8 mouse cellular contexts compared by ENCODE assay signal in genomic region chr3:95427891-95428238, GRCm38 (mm10). TPM values are rescaled to one million over a fixed set of nuclear protein-coding genes. Genes with fewer than 3 reads are reported as not detected.
A peak's percentile ranks its signal among the peaks of the same experiment; 100 is the strongest.
DNase-seq lines count a peak whose midpoint lies in the region; ATAC-seq and TF ChIP-seq lines count a peak whose summit lies in the region.
"Not testable (repeated sequence)": the region's sequence is repeated elsewhere in the genome, so short reads cannot be mapped to it uniquely, and the experiment has no call there.
"Had no signal": no experiment of that assay in that cellular context is flagged by ENCODE, and none has a peak within 500 bp of the region (broad histone marks: within the 10 kb centered on the region; RNA-seq: fewer than 3 reads in every experiment).

No protein-coding gene starts in this region.

- not testable (repeated sequence) for H3K9me3 ChIP-seq in forebrain, embryonic 12.5 days; heart, postnatal 0 days (replicated peaks; ENCODE audit: control insufficient read depth, low read length); kidney, postnatal 0 days (replicated peaks; ENCODE audit: low read length); liver, embryonic 13.5 days (replicated peaks); midbrain, embryonic 16.5 days (replicated peaks; ENCODE audit: control insufficient read depth, low read length, poor library complexity, severe bottlenecking)

- H3K4me1 ChIP-seq in forebrain, embryonic 12.5 days; heart, postnatal 0 days (ENCODE audit: control insufficient read depth, insufficient read depth); kidney, postnatal 0 days (replicated peaks; ENCODE audit: insufficient read depth, low read length); liver, embryonic 13.5 days (replicated peaks); midbrain, embryonic 16.5 days (ENCODE audit: control insufficient read depth, insufficient read depth, low read length); spleen, adult 2 months (ENCODE audit: control insufficient read depth, insufficient read depth, insufficient read length): not testable (repeated sequence)

- H3K36me3 ChIP-seq in forebrain, embryonic 12.5 days (replicated peaks); heart, postnatal 0 days (replicated peaks; ENCODE audit: control insufficient read depth, insufficient read depth, low read length); kidney, postnatal 0 days (ENCODE audit: insufficient read depth, low read length); liver, embryonic 13.5 days; midbrain, embryonic 16.5 days (ENCODE audit: control insufficient read depth, insufficient read depth, low read length); spleen, adult 2 months (ENCODE audit: control insufficient read depth, insufficient read depth, low read length): not testable (repeated sequence)

- TF ChIP-seq CTCF in heart, postnatal 0 days (IDR thresholded peaks at IDR 0.05; ENCODE audit: low read depth); kidney, postnatal 0 days (IDR thresholded peaks at IDR 0.05; ENCODE audit: low read depth); spleen, adult 2 months (IDR thresholded peaks at IDR 0.05; ENCODE audit: extremely low read depth, insufficient read depth, insufficient read length, insufficient replicate concordance): not testable (repeated sequence)

- not testable (repeated sequence) for H3K27ac ChIP-seq in forebrain, embryonic 12.5 days; heart, postnatal 0 days (ENCODE audit: low read depth); kidney, postnatal 0 days; liver, embryonic 13.5 days; midbrain, embryonic 16.5 days (ENCODE audit: low read length); spleen, adult 2 months (ENCODE audit: insufficient read depth, low read length)

- not testable (repeated sequence) for ATAC-seq in forebrain, embryonic 12.5 days (ENCODE audit: low FRiP score); heart, postnatal 0 days (ENCODE audit: insufficient read depth, low read depth); kidney, postnatal 0 days (replicated peaks; ENCODE audit: low FRiP score, low read depth)
- peak; percentile 4; the same call in 1 of the 2 replicates for ATAC-seq in liver, embryonic 13.5 days (ENCODE audit: low read depth)
- ATAC-seq in midbrain, embryonic 16.5 days, result peak; percentile 28; the same call in 1 of the 2 replicates

- not testable (repeated sequence) for H3K27me3 ChIP-seq in forebrain, embryonic 12.5 days; heart, postnatal 0 days (ENCODE audit: control insufficient read depth, insufficient read depth, low read length); kidney, postnatal 0 days (ENCODE audit: insufficient read depth, low read length); midbrain, embryonic 16.5 days (ENCODE audit: control insufficient read depth, insufficient read depth, low read depth, low read length); spleen, adult 2 months (ENCODE audit: control insufficient read depth, insufficient read depth, low read length)
- H3K27me3 ChIP-seq in liver, embryonic 13.5 days, result peaks cover 23% of the 10 kb centered on the region

- H3K4me2 ChIP-seq in forebrain, embryonic 12.5 days, result peak overlapping the region; percentile 49
- H3K4me2 ChIP-seq in heart, postnatal 0 days (ENCODE audit: low read depth, low read length), result peak overlapping the region; percentile 62
- H3K4me2 ChIP-seq in kidney, postnatal 0 days (ENCODE audit: low read length), result peak overlapping the region; percentile 48
- H3K4me2 ChIP-seq in liver, embryonic 13.5 days, result peak overlapping the region; percentile 59
- H3K4me2 ChIP-seq in midbrain, embryonic 16.5 days (ENCODE audit: low read length), result peak overlapping the region; percentile 53

- not testable (repeated sequence) for TF ChIP-seq POLR2A in spleen, adult 2 months (IDR thresholded peaks at IDR 0.05; ENCODE audit: low read depth, low read length)

- 17% methylated on average over 15 of the region's 21 CpGs for WGBS in forebrain, embryonic 12.5 days
- 35% methylated on average over 11 of the region's 21 CpGs for WGBS in heart, postnatal 0 days
- WGBS in kidney, postnatal 0 days, result 32% methylated on average over 10 of the region's 21 CpGs
- 10% methylated on average over 16 of the region's 21 CpGs for WGBS in liver, embryonic 13.5 days (ENCODE audit: insufficient replicate concordance)
- WGBS in midbrain, embryonic 16.5 days, result 29% methylated on average over 10 of the region's 21 CpGs
- WGBS in spleen, adult 2 months, result 36% methylated on average over 13 of the region's 21 CpGs

- TF ChIP-seq EP300 in heart, postnatal 0 days (IDR thresholded peaks at IDR 0.05; ENCODE audit: low read depth), result not testable (repeated sequence)

- DNase-seq in cerebellum, postnatal 14 days, result peak; percentile 35 to 41
- not testable (repeated sequence) for DNase-seq in heart, postnatal 0 days (ENCODE audit: low spot score); kidney, postnatal 0 days (ENCODE audit: low spot score); liver, embryonic 13.5 days; spleen, adult 2 months (ENCODE audit: low read depth in 1 of 2, low spot score in 2 of 2)

- H3K4me3 ChIP-seq in forebrain, embryonic 12.5 days (replicated peaks), result peak overlapping the region; percentile 31
- H3K4me3 ChIP-seq in heart, postnatal 0 days (ENCODE audit: low read depth, low read length), result peak overlapping the region; percentile 37
- 0 out of 2 replicates have a peak overlapping the region, but pooled peaks have one; percentile 20 for H3K4me3 ChIP-seq in kidney, postnatal 0 days (replicated peaks; ENCODE audit: low read depth, low read length)
- H3K4me3 ChIP-seq in liver, embryonic 13.5 days (replicated peaks), result peak overlapping the region; percentile 37
- H3K4me3 ChIP-seq in midbrain, embryonic 16.5 days (ENCODE audit: low read depth, low read length), result peak overlapping the region; percentile 33
- peak overlapping the region; percentile 32 for H3K4me3 ChIP-seq in spleen, adult 2 months (ENCODE audit: extremely low read depth, insufficient read depth, insufficient read length)

- not testable (repeated sequence) for H3K9ac ChIP-seq in forebrain, embryonic 12.5 days; heart, postnatal 0 days (replicated peaks; ENCODE audit: low read depth, low read length); kidney, postnatal 0 days (ENCODE audit: low read depth, low read length); liver, embryonic 13.5 days
- 0 out of 2 replicates have a peak overlapping the region, but pooled peaks have one; percentile 25 for H3K9ac ChIP-seq in midbrain, embryonic 16.5 days (ENCODE audit: low read depth, low read length)

RNA-seq across cellular contexts. Expression of gene Arnt, which starts 6.3 kb away (rescaled TPM):
- polyA plus RNA-seq in forebrain, embryonic 12.5 days (2016; fragmentation: Nextera tagmentation; extraction: Ambion mirVana), result 31.2 and 32.6 TPM in 2 replicates
- total RNA-seq in heart, postnatal 0 days (2014; rRNA removed; ENCODE audit: low replicate concordance), result 20.6 and 22.4 TPM in 2 replicates
- 20.1 and 23.0 TPM in 2 replicates for polyA plus RNA-seq in heart, postnatal 0 days (2015; fragmentation: Nextera tagmentation; extraction: Ambion mirVana)
- 21.6 and 26.7 TPM in 2 replicates for polyA plus RNA-seq in kidney, postnatal 0 days (2015; fragmentation: Nextera tagmentation; extraction: Ambion mirVana)
- 16.0 and 20.3 TPM in 2 replicates for polyA plus RNA-seq in liver, embryonic 13.5 days (2015; fragmentation: Nextera tagmentation; extraction: Ambion mirVana)
- polyA plus RNA-seq in midbrain, embryonic 16.5 days (2015; fragmentation: Nextera tagmentation; extraction: Ambion mirVana), result 18.4 and 18.8 TPM in 2 replicates
- polyA plus RNA-seq in spleen, adult 2 months (2012; rRNA removed), result 19.5 and 20.7 TPM in 2 replicates

RNA-seq across cellular contexts. Expression of gene 4930558C23Rik, which starts 25.2 kb away (rescaled TPM):
- polyA plus RNA-seq in forebrain, embryonic 12.5 days (2016; fragmentation: Nextera tagmentation; extraction: Ambion mirVana), result not detected in 2 replicates
- not detected in 2 replicates for total RNA-seq in heart, postnatal 0 days (2014; rRNA removed; ENCODE audit: low replicate concordance)
- not detected in 2 replicates for polyA plus RNA-seq in heart, postnatal 0 days (2015; fragmentation: Nextera tagmentation; extraction: Ambion mirVana)
- polyA plus RNA-seq in kidney, postnatal 0 days (2015; fragmentation: Nextera tagmentation; extraction: Ambion mirVana), result 0.22 and 0.26 TPM in 2 replicates
- not detected in 2 replicates for polyA plus RNA-seq in liver, embryonic 13.5 days (2015; fragmentation: Nextera tagmentation; extraction: Ambion mirVana)
- not detected in 2 replicates for polyA plus RNA-seq in midbrain, embryonic 16.5 days (2015; fragmentation: Nextera tagmentation; extraction: Ambion mirVana)
- polyA plus RNA-seq in spleen, adult 2 months (2012; rRNA removed), result not detected in 2 replicates
- polyA plus RNA-seq: urinary bladder, adult 2 months had no signal
